Mouse (Mus musculus): ENCODE measurements around the gene Prnp. TPM values are rescaled to one million over a fixed set of nuclear protein-coding genes. Genes with fewer than 3 reads are reported as not detected.

The Prnp gene
- polyA plus RNA-seq (2017; shearing (Covaris generic)) = 29.1 TPM

DNA sequence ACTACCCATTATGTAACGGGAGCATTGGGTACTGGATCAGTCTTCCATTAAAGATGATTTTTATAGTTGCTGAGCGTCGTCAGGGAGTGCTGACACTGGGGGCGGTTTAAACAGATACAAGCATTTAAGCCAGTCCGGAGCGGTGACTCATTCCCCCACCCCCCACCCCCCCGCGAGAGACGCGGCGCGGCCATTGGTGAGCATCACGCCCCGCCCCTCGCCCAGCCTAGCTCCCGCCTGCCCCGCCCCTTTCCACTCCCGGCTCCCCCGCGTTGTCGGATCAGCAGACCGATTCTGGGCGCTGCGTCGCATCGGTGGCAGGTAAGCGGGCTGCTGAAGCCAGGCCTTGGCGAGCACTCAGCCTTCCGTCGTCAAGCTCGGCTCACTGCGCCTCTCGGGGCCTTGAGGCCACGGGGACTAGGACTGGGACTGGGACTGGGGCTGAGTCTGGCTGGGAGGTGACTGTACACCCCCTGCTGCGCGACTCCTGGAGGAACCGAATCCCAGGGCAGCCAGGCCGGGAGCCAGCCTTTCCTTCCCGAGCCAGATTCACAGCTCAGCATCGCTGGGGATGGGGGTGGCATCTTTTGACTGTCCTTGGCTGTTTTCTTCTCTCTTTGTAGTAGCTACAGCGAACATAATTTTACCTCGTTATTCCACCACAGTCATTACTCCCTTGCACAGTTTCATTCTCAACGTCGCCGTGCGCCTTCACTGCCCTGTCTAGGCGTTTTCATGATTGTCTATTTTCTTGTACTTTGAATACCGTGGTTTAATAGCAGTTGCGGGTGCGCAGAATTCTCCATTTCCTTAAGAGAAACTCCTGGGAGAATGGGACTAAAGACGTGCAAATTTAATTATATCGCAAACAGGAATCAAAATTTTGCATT lies at the start of gene Prnp, which contains the start of gene Prn:
TSS of gene Prnp (plus strand) at position 246 of the 890 bp plus-strand sequence.
TSS of gene Prn (plus strand) at position 275 of the 890 bp plus-strand sequence.

DNA sequence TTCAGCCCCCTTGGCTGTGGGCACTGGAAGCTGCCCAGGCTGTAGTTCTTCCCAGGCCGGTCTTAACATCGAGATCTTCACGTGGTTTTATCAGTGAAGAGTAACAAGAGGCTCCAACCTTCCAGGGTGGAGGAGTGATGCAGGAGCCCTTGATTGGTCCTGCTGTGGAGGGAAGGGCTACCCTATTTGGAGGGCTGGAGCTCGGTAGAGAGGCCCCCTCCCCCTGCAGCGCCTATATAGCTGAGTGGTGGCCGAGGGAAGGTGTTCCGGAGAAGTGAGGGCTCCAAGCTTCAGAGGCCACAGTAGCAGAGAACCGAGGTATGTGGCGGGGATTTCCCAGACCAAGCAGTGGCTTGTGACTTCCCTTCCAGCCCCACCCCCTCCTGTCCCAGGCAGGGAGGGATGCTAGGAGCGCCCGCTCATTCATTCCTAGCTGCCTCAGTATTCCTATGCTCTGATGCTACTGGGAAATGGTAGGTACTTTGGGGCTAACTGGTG lies 40.9 kb downstream of the Prnp start, which contains the start of gene Prnd:
TSS of gene Prnd (plus strand) at position 264 of the 498 bp plus-strand sequence.

Other genes starting within 250 kb of the Prnp start
- gene Erv3, start 50.2 kb upstream of the Prnp start, polyA plus RNA-seq (2017; shearing (Covaris generic)) = not detected
- gene Prn, start within 50 bp of the Prnp start, polyA plus RNA-seq (2017; shearing (Covaris generic)) = 0.20 TPM
- gene Prnd, start 40.9 kb downstream of the Prnp start, polyA plus RNA-seq (2017; shearing (Covaris generic)) = not detected
- gene Rassf2, start 120.3 kb downstream of the Prnp start, polyA plus RNA-seq (2017; shearing (Covaris generic)) = 116 TPM
- gene Slc23a2, start 235.2 kb downstream of the Prnp start, polyA plus RNA-seq (2017; shearing (Covaris generic)) = 29.9 TPM

Measured in CD4-positive, CD25-positive, alpha-beta regulatory T cell, adult 9 weeks (primary cell).